Mouse (Mus musculus) liver, embryonic 11.5 days (tissue): ENCODE measurements around the gene Tbc1d25. TPM values are rescaled to one million over a fixed set of nuclear protein-coding genes. Genes with fewer than 3 reads are reported as not detected.

Source experiments
- ATAC-seq: fragments of 200-750 bp; cut with Nextera tagmentation; replicated peaks from 2 replicates; pipeline ENCODE4 v1.8.0; 2017; ENCODE audit warnings: moderate number of reproducible peaks, mild to moderate bottlenecking, moderate TSS enrichment, moderate library complexity; ENCODE audit not compliant: low FRiP score
- DNase-seq: peaks from one replicate; pipeline ENCODE4 v3.0.0-alpha.2; 2017; ENCODE audit warnings: low spot score
- H3K27ac ChIP-seq: fragments of 300-500 bp; sonication (generic); 2 replicates; pipeline ENCODE4 v1.5.1; 2014; ENCODE audit warnings: mild to moderate bottlenecking, low read depth, low read length, control low read depth
- H3K27me3 ChIP-seq: fragments of 300-500 bp; sonication (generic); replicated peaks from 2 replicates; pipeline ENCODE4 v1.6.1; 2014; ENCODE audit warnings: low read length, mixed read lengths; ENCODE audit not compliant: control insufficient read depth, insufficient read depth
- H3K36me3 ChIP-seq: fragments of 300-500 bp; sonication (generic); 2 replicates; pipeline ENCODE4 v1.6.1; 2014; ENCODE audit warnings: mild to moderate bottlenecking, low read length, moderate library complexity, mixed read lengths; ENCODE audit not compliant: control insufficient read depth, insufficient read depth
- H3K4me1 ChIP-seq: fragments of 300-500 bp; sonication (generic); replicated peaks from 2 replicates; pipeline ENCODE4 v1.6.1; 2014; ENCODE audit warnings: low read length, mixed read lengths; ENCODE audit not compliant: control insufficient read depth, insufficient read depth
- H3K4me2 ChIP-seq: fragments of 300-500 bp; sonication (generic); 2 replicates; pipeline ENCODE4 v1.6.1; 2014; ENCODE audit warnings: mild to moderate bottlenecking, control low read depth, moderate library complexity
- H3K4me3 ChIP-seq: fragments of 300-500 bp; sonication (generic); 2 replicates; pipeline ENCODE4 v1.5.1; 2014; ENCODE audit warnings: low read depth, low read length, control low read depth
- H3K9ac ChIP-seq: fragments of 300-500 bp; sonication (generic); 2 replicates; pipeline ENCODE4 v1.6.1; 2014; ENCODE audit warnings: low read depth, low read length, control low read depth
- H3K9me3 ChIP-seq: fragments of 300-500 bp; sonication (generic); 2 replicates; pipeline ENCODE4 v1.6.1; 2016; ENCODE audit warnings: low read length, inconsistent platforms, mixed read lengths; ENCODE audit not compliant: control insufficient read depth
- WGBS: fragments of 180-500 bp; shearing (Covaris S2); extraction: QIAGEN DNeasy Blood & Tissue Kit; methylation state at CpG from one replicate; pipeline ENCODE4 v1.1.7; 2014; 5-methylcytosine and 5-hydroxymethylcytosine counted together
- polyA plus RNA-seq: library from polyadenylated mRNA; unstranded; fragments of >200 nt; fragmentation: Nextera tagmentation; extraction: Ambion mirVana; gene quantifications from 2 replicates; pipeline ENCODE4 v1.2.1, GENCODE M21; 2014

The Tbc1d25 gene
- polyA plus RNA-seq, 1 experiment from 2014 or later: 11.1 TPM

GRCm38 (mm10) chrX:8163076-8163475 is 12.9 kb downstream of the Tbc1d25 start:
- ATAC-seq (no peak), DNase-seq (no peak)
- 84% methylated on average over 5 of the region's 5 CpGs for WGBS
- no peak overlapping the region for H3K27ac ChIP-seq
- no peak overlapping the region for H3K4me2 ChIP-seq
- no peak overlapping the region for H3K4me3 ChIP-seq
- H3K4me1 ChIP-seq: no peaks in the 10 kb centered on the region
- H3K9me3 ChIP-seq: no peaks in the 10 kb centered on the region
- H3K36me3 ChIP-seq: no peaks in the 10 kb centered on the region
- H3K27me3 ChIP-seq: no peaks in the 10 kb centered on the region
- H3K9ac ChIP-seq: no peak overlapping the region

GRCm38 (mm10) chrX:8145153-8145991 is 30.6 kb downstream of the Tbc1d25 start, which contains the start of gene Rbm3:
Gene Rbm3, minus strand, starts transcription at chrX:8145880.
- Histone ChIP-seq H3K4me1 (no peaks in the 10 kb centered on the region), H3K9ac (peak within 1 kb of the TSS; percentile 90), H3K4me2 (peak within 1 kb of the TSS; percentile 82), H3K9me3 (no peaks in the 10 kb centered on the region), H3K27me3 (no peaks in the 10 kb centered on the region), H3K27ac (peak within 1 kb of the TSS; percentile 96), H3K36me3 (peaks cover 19% of the 10 kb centered on the region), H3K4me3 (peak within 1 kb of the TSS; percentile 70)
- peak; percentile 75 for DNase-seq
- ATAC-seq: peak; percentile 92
- 12% methylated on average over 64 of the region's 65 CpGs for WGBS

- H3K4me2 ChIP-seq: peak overlapping the region; percentile 82
- DNase-seq: no peak
- peak overlapping the region; percentile 70 for H3K4me3 ChIP-seq
- H3K36me3 ChIP-seq: peaks cover 23% of the 10 kb centered on the region
- WGBS: 64% methylated on average over 7 of the region's 7 CpGs
- H3K4me1 ChIP-seq: no peaks in the 10 kb centered on the region
- peak overlapping the region; percentile 90 for H3K9ac ChIP-seq
- no peaks in the 10 kb centered on the region for H3K9me3 ChIP-seq
- peak overlapping the region; percentile 96 for H3K27ac ChIP-seq
- no peaks in the 10 kb centered on the region for H3K27me3 ChIP-seq
- ATAC-seq: no peak
Observed at GRCm38 (mm10) chrX:8143750-8144149, 32.2 kb downstream of the Tbc1d25 start.

GRCm38 (mm10) chrX:8142948-8143347 is 33.0 kb downstream of the Tbc1d25 start:
- Histone ChIP-seq H3K4me3 (peak overlapping the region; percentile 21; the same call in 1 of the 2 replicates), H3K27ac (no peak overlapping the region), H3K4me2 (peak overlapping the region; percentile 82), H3K9ac (no peak overlapping the region), H3K9me3 (no peaks in the 10 kb centered on the region), H3K4me1 (no peaks in the 10 kb centered on the region), H3K36me3 (peaks cover 23% of the 10 kb centered on the region), H3K27me3 (no peaks in the 10 kb centered on the region)
- ATAC-seq (no peak), DNase-seq (no peak)
- 68% methylated on average over 7 of the region's 7 CpGs for WGBS

GRCm38 (mm10) chrX:8141058-8141457 is 34.9 kb downstream of the Tbc1d25 start:
- Histone ChIP-seq H3K4me3 (no peak overlapping the region), H3K9me3 (no peaks in the 10 kb centered on the region), H3K9ac (no peak overlapping the region), H3K36me3 (peaks cover 23% of the 10 kb centered on the region), H3K27me3 (no peaks in the 10 kb centered on the region), H3K4me1 (no peaks in the 10 kb centered on the region), H3K4me2 (no peak overlapping the region), H3K27ac (no peak overlapping the region)
- 71% methylated on average over 3 of the region's 3 CpGs for WGBS
- DNase-seq (no peak), ATAC-seq (no peak)

- Histone ChIP-seq H3K27ac (no peak overlapping the region), H3K36me3 (peaks cover 23% of the 10 kb centered on the region), H3K9ac (no peak overlapping the region), H3K9me3 (no peaks in the 10 kb centered on the region), H3K4me3 (no peak overlapping the region), H3K27me3 (no peaks in the 10 kb centered on the region), H3K4me2 (no peak overlapping the region), H3K4me1 (no peaks in the 10 kb centered on the region)
- ATAC-seq: no peak
- WGBS: 88% methylated on average over 2 of the region's 2 CpGs
- DNase-seq: no peak
Observed at GRCm38 (mm10) chrX:8140446-8140845, 35.5 kb downstream of the Tbc1d25 start.

GRCm38 (mm10) chrX:8139480-8139879 is 36.5 kb downstream of the Tbc1d25 start:
- Histone ChIP-seq H3K4me2 (no peak overlapping the region), H3K27ac (no peak overlapping the region), H3K4me1 (no peaks in the 10 kb centered on the region), H3K9ac (no peak overlapping the region), H3K4me3 (no peak overlapping the region), H3K27me3 (no peaks in the 10 kb centered on the region), H3K36me3 (peaks cover 22% of the 10 kb centered on the region), H3K9me3 (no peaks in the 10 kb centered on the region)
- no peak for DNase-seq
- ATAC-seq: no peak
- 54% methylated on average over 1 of the region's 1 CpGs for WGBS

GRCm38 (mm10) chrX:8135886-8136285 is 40.1 kb downstream of the Tbc1d25 start:
- H3K4me1 ChIP-seq: no peaks in the 10 kb centered on the region; the same call in 1 of the 2 replicates
- no peak for DNase-seq

More at GRCm38 (mm10) chrX:8135886-8136285, 40.1 kb downstream of the Tbc1d25 start:
- WGBS: 37% methylated on average over 2 of the region's 2 CpGs
- no peak for ATAC-seq
- Histone ChIP-seq H3K4me2 (no peak overlapping the region), H3K27ac (no peak overlapping the region), H3K9me3 (no peaks in the 10 kb centered on the region), H3K36me3 (peaks cover 7% of the 10 kb centered on the region), H3K9ac (no peak overlapping the region), H3K4me3 (no peak overlapping the region), H3K27me3 (no peaks in the 10 kb centered on the region)
